Mouse (Mus musculus) erythroid progenitor cell, adult 5-6 weeks (primary cell): ENCODE results near the gene Rasef. TPM values are rescaled to one million over a fixed set of nuclear protein-coding genes. Genes with fewer than 3 reads are reported as not detected.

ENCODE experiments used
- total RNA-seq, 2 experiments: library from RNA; stranded (forward) in 1 of 2; stranded (reverse) in 1 of 2; fragments of 150-400 nt in 1 of 2; fragments of 186-747, 209-891 nt in 1 of 2; gene quantifications; 2 replicates each; pipeline versions ENCODE4 v1.2.3 to v1.2.4; 2015 to 2017; ENCODE audit warnings: low replicate concordance in 2 of 2

Rasef gene
- total RNA-seq, 2 experiments from 2014 or later = not detected

Other genes starting within 250 kb of the Rasef start
- gene Gm11238, start 183.1 kb downstream of the Rasef start, total RNA-seq (2015; ENCODE audit: low replicate concordance) = not detected in 2 replicates
- not detected in 2 replicates for gene Gm11238, start 183.1 kb downstream of the Rasef start, total RNA-seq (2017; ENCODE audit: low replicate concordance)
- gene Gm11237, start 168.0 kb downstream of the Rasef start, total RNA-seq (2015; ENCODE audit: low replicate concordance) = not detected in 2 replicates
- not detected in 2 replicates for gene Gm11237, start 168.0 kb downstream of the Rasef start, total RNA-seq (2017; ENCODE audit: low replicate concordance)
- gene Gm11236, start 152.9 kb downstream of the Rasef start, total RNA-seq (2015; ENCODE audit: low replicate concordance) = not detected in 2 replicates
- not detected in 2 replicates for gene Gm11236, start 152.9 kb downstream of the Rasef start, total RNA-seq (2017; ENCODE audit: low replicate concordance)
- gene Gm11239, start 122.6 kb downstream of the Rasef start, total RNA-seq (2015; ENCODE audit: low replicate concordance) = not detected in 2 replicates
- gene Gm11239, start 122.6 kb downstream of the Rasef start, total RNA-seq (2017; ENCODE audit: low replicate concordance) = not detected in 2 replicates
- not detected in 2 replicates for gene Gm428, start 107.5 kb downstream of the Rasef start, total RNA-seq (2015; ENCODE audit: low replicate concordance)
- gene Gm428, start 107.5 kb downstream of the Rasef start, total RNA-seq (2017; ENCODE audit: low replicate concordance) = not detected in 2 replicates
- not detected in 2 replicates for gene Gm11758, start 85.3 kb upstream of the Rasef start, total RNA-seq (2015; ENCODE audit: low replicate concordance)
- gene Gm11758, start 85.3 kb upstream of the Rasef start, total RNA-seq (2017; ENCODE audit: low replicate concordance) = not detected in 2 replicates
- not detected in 2 replicates for gene Gm11757, start 100.1 kb upstream of the Rasef start, total RNA-seq (2015; ENCODE audit: low replicate concordance)
- gene Gm11757, start 100.1 kb upstream of the Rasef start, total RNA-seq (2017; ENCODE audit: low replicate concordance) = not detected in 2 replicates
- gene Gm13871, start 115.0 kb upstream of the Rasef start, total RNA-seq (2015; ENCODE audit: low replicate concordance) = not detected in 2 replicates
- gene Gm13871, start 115.0 kb upstream of the Rasef start, total RNA-seq (2017; ENCODE audit: low replicate concordance) = not detected in 2 replicates
- gene Gm11756, start 129.8 kb upstream of the Rasef start, total RNA-seq (2015; ENCODE audit: low replicate concordance) = not detected in 2 replicates
- not detected in 2 replicates for gene Gm11756, start 129.8 kb upstream of the Rasef start, total RNA-seq (2017; ENCODE audit: low replicate concordance)
- gene 2310002L09Rik, start 159.9 kb upstream of the Rasef start, total RNA-seq (2015; ENCODE audit: low replicate concordance) = not detected in 2 replicates
- not detected in 2 replicates for gene 2310002L09Rik, start 159.9 kb upstream of the Rasef start, total RNA-seq (2017; ENCODE audit: low replicate concordance)
- not detected in 2 replicates for gene Frmd3, start 222.4 kb upstream of the Rasef start, total RNA-seq (2015; ENCODE audit: low replicate concordance)
- not detected in 2 replicates for gene Frmd3, start 222.4 kb upstream of the Rasef start, total RNA-seq (2017; ENCODE audit: low replicate concordance)